Mouse (Mus musculus): ENCODE data around the gene Prpf3.

GRCm38 (mm10) chr3:95803851-95804250 lies 51.8 kb downstream of the Prpf3 start:
- no peak for TF ChIP-seq POLR2A (IDR thresholded peaks at IDR 0.05; ENCODE audit: control insufficient read depth, low read depth, low read length)
- no peak for TF ChIP-seq CTCF (IDR thresholded peaks at IDR 0.05; ENCODE audit: control insufficient read depth, insufficient read depth, insufficient replicate concordance, low read depth, low read length)
